Mouse (Mus musculus): ENCODE measurements around the gene Wwtr1. TPM values are rescaled to one million over a fixed set of nuclear protein-coding genes. Genes with fewer than 3 reads are reported as not detected.

Gene Wwtr1
- polyA plus RNA-seq, 1 experiment from 2014 or later, result 17.7 TPM

DNA sequence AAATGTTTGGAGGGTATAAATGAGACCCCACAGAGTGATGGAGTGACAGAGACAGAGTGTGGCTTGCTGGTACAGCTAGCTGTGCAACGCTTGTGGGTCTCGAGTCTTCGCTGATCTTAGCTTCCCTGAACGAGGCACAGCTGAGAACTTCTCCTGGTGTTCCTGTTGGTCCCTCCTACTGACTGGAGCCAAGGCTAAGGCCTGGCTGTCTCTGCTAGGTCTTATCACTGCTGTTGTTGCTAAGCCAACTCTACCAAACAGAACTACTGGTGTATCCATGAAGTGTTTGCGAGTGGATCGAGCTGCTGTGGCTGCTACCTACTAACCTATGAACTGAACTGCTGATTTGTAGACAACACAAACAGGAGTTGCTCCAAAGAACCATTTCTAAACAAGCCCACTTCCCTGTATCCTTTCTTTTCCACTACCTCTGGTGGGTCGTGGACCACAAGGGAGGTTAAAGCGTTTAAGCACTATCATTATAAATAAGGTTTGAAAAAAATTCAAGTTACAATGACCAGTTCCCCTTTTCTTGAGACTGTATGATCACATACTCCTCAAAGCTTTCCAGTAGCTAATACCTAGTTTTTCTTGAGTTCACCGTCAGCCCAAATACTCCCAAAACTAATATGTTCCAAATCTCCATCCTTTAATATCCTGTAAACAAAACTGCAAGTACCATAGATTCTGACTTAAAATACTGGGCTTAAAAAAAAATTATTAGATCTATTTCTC is 42.6 kb downstream of the Wwtr1 start:
- H3K36me3 ChIP-seq (ENCODE audit: control insufficient read depth, insufficient read depth, low read length), result no peaks in the 10 kb centered on the region
- ATAC-seq (ENCODE audit: low FRiP score, low TSS enrichment), result no peak
- H3K9ac ChIP-seq (ENCODE audit: low read depth, low read length), result no peak overlapping the region
- H3K4me2 ChIP-seq (replicated peaks; ENCODE audit: low read depth, low read length), result no peak overlapping the region
- H3K27ac ChIP-seq (ENCODE audit: low read depth, low read length), result no peak overlapping the region
- H3K4me3 ChIP-seq (ENCODE audit: low read length), result no peak overlapping the region
- H3K4me1 ChIP-seq (ENCODE audit: control insufficient read depth, insufficient read depth, low read length), result 0 out of 2 replicates have a peak, but pooled peaks cover 5% of the 10 kb centered on the region
- WGBS, result 90% methylated on average over 9 of the region's 9 CpGs
- no peaks in the 10 kb centered on the region for H3K27me3 ChIP-seq (ENCODE audit: control insufficient read depth, insufficient read depth, low read length)
- no peaks in the 10 kb centered on the region for H3K9me3 ChIP-seq (ENCODE audit: control insufficient read depth, low read length)

DNA sequence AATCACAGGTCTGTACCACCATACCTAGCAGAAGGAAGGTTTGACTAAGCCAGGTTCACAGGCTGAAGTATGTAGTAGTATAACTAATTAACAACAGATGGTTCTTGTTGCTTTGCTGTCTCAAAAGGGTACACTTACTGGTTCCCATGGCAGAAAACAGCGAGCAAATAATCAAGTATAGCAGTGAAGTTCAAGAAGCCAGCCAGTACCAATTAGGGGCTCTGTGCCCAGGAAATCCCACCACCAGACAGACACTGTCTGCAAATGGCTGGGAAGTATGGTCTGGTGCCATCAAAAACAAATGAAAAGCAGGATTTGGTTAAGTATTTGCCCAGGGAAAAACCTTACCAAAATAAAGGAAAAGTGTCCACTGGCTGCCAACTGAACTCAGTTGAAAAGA is 44.9 kb downstream of the Wwtr1 start:
- WGBS, result 63% methylated on average over 1 of the region's 1 CpGs
- Histone ChIP-seq H3K4me2 (replicated peaks; ENCODE audit: low read depth, low read length) (no peak overlapping the region), H3K9ac (ENCODE audit: low read depth, low read length) (no peak overlapping the region), H3K4me3 (ENCODE audit: low read length) (no peak overlapping the region), H3K4me1 (ENCODE audit: control insufficient read depth, insufficient read depth, low read length) (0 out of 2 replicates have a peak, but pooled peaks cover 2% of the 10 kb centered on the region), H3K9me3 (ENCODE audit: control insufficient read depth, low read length) (peaks cover 3% of the 10 kb centered on the region; the same call in 1 of the 2 replicates), H3K27ac (ENCODE audit: low read depth, low read length) (no peak overlapping the region), H3K27me3 (ENCODE audit: control insufficient read depth, insufficient read depth, low read length) (no peaks in the 10 kb centered on the region), H3K36me3 (ENCODE audit: control insufficient read depth, insufficient read depth, low read length) (no peaks in the 10 kb centered on the region)
- no peak for ATAC-seq (ENCODE audit: low FRiP score, low TSS enrichment)

DNA sequence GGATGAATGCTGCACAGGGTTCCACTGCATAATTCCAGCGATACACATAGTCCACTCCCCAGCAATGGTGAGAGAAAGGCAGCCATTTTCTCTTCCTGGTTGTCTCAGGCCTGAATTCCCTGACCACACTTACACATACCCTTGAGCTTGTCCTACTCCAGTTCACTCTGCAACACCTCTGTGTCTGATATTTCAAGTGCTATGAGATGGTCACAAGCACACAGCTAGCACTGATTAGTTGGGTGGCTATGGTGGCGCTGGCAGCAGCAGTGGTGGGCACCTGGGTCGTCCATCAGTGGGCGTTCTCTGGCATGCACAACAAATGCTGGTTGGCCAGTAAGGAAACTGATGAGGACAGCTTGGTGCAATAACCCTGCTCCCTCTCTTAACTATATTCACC is 45.5 kb downstream of the Wwtr1 start:
- Histone ChIP-seq H3K27ac (ENCODE audit: low read depth, low read length) (no peak overlapping the region), H3K4me2 (replicated peaks; ENCODE audit: low read depth, low read length) (no peak overlapping the region), H3K4me3 (ENCODE audit: low read length) (no peak overlapping the region), H3K36me3 (ENCODE audit: control insufficient read depth, insufficient read depth, low read length) (no peaks in the 10 kb centered on the region), H3K27me3 (ENCODE audit: control insufficient read depth, insufficient read depth, low read length) (no peaks in the 10 kb centered on the region), H3K9ac (ENCODE audit: low read depth, low read length) (no peak overlapping the region), H3K9me3 (ENCODE audit: control insufficient read depth, low read length) (peaks cover 3% of the 10 kb centered on the region; the same call in 1 of the 2 replicates), H3K4me1 (ENCODE audit: control insufficient read depth, insufficient read depth, low read length) (no peaks in the 10 kb centered on the region)
- 94% methylated on average over 4 of the region's 4 CpGs for WGBS
- no peak for ATAC-seq (ENCODE audit: low FRiP score, low TSS enrichment)

DNA sequence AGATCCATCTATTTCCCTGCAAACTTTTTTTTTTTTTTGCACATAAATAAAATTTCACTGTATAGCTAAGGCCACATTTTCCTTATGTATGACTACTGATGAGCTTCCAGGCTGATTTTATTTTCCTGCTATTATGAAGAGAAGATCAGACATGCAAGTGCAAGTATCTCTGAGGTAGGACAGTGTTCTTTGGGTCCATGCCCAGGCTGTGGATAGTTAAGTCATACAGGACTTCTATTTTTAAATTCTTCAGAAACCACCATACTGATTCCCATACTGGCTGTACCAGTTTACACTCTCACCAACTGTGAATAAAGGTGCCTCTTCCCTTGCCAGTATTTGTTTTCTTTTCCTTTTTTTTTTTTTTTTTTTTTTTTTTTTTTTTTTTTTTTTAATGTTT is 48.6 kb downstream of the Wwtr1 start:
- H3K9me3 ChIP-seq (ENCODE audit: control insufficient read depth, low read length), result peaks cover 3% of the 10 kb centered on the region; the same call in 1 of the 2 replicates
- no peaks in the 10 kb centered on the region for H3K4me1 ChIP-seq (ENCODE audit: control insufficient read depth, insufficient read depth, low read length)
- no peak overlapping the region for H3K4me2 ChIP-seq (replicated peaks; ENCODE audit: low read depth, low read length)
- no peaks in the 10 kb centered on the region for H3K36me3 ChIP-seq (ENCODE audit: control insufficient read depth, insufficient read depth, low read length)
- no peak overlapping the region for H3K9ac ChIP-seq (ENCODE audit: low read depth, low read length)
- H3K27ac ChIP-seq (ENCODE audit: low read depth, low read length), result no peak overlapping the region
- no peak overlapping the region for H3K4me3 ChIP-seq (ENCODE audit: low read length)
- no peak for ATAC-seq (ENCODE audit: low FRiP score, low TSS enrichment)
- H3K27me3 ChIP-seq (ENCODE audit: control insufficient read depth, insufficient read depth, low read length), result no peaks in the 10 kb centered on the region

GRCm38 (mm10) chr3:57523093-57523492 is 52.6 kb downstream of the Wwtr1 start:
- H3K36me3 ChIP-seq (ENCODE audit: control insufficient read depth, insufficient read depth, low read length), result no peaks in the 10 kb centered on the region
- no peak overlapping the region for H3K27ac ChIP-seq (ENCODE audit: low read depth, low read length)
- peaks cover 3% of the 10 kb centered on the region; the same call in 1 of the 2 replicates for H3K9me3 ChIP-seq (ENCODE audit: control insufficient read depth, low read length)
- H3K4me3 ChIP-seq (ENCODE audit: low read length), result no peak overlapping the region
- no peaks in the 10 kb centered on the region for H3K4me1 ChIP-seq (ENCODE audit: control insufficient read depth, insufficient read depth, low read length)
- no peaks in the 10 kb centered on the region for H3K27me3 ChIP-seq (ENCODE audit: control insufficient read depth, insufficient read depth, low read length)
- H3K4me2 ChIP-seq (replicated peaks; ENCODE audit: low read depth, low read length), result no peak overlapping the region
- no peak for ATAC-seq (ENCODE audit: low FRiP score, low TSS enrichment)
- 93% methylated on average over 5 of the region's 5 CpGs for WGBS
- H3K9ac ChIP-seq (ENCODE audit: low read depth, low read length), result no peak overlapping the region

DNA sequence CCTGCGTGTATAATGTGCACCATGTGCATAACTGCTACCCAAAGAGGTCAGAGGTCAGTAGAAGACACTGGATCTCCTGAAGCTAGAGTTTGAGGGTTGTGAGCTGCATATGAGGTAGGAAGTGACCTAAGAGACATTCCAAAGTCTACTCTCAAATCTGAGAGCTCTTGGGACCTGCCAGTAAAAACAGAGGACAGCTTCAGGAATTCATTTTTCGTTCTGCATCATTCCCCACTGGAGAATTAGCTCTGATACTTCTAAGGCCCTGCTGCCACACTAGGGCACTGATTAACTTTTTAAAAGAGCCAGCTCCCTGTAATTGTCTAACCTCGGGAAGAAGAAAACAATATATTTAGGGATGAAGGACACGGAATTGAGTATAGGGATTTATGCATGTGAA is 53.8 kb downstream of the Wwtr1 start:
- WGBS, result 86% methylated on average over 4 of the region's 4 CpGs
- no peak for ATAC-seq (ENCODE audit: low FRiP score, low TSS enrichment)

DNA sequence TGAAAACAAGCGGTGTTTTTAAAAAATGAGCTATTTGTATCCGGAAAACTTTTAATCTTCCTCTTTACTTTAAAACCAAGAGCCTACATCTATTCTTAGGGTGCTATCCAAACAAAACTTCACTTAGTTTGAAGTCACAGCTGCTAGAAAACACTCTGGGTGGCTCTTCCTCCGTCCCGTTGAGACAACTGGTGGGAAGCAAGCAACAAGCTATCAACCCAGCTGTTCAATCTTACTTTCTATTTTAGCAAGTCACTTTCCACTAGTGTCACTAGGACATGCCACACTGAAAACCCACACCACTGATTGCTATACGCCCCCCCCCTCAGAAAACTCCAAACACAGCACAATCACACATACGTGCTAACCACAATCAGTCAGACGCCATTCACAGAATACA is 55.7 kb downstream of the Wwtr1 start:
- Histone ChIP-seq H3K27ac (ENCODE audit: low read depth, low read length) (no peak overlapping the region), H3K27me3 (ENCODE audit: control insufficient read depth, insufficient read depth, low read length) (no peaks in the 10 kb centered on the region), H3K36me3 (ENCODE audit: control insufficient read depth, insufficient read depth, low read length) (no peaks in the 10 kb centered on the region), H3K4me1 (ENCODE audit: control insufficient read depth, insufficient read depth, low read length) (no peaks in the 10 kb centered on the region), H3K4me2 (replicated peaks; ENCODE audit: low read depth, low read length) (no peak overlapping the region), H3K9ac (ENCODE audit: low read depth, low read length) (no peak overlapping the region), H3K9me3 (ENCODE audit: control insufficient read depth, low read length) (no peaks in the 10 kb centered on the region), H3K4me3 (ENCODE audit: low read length) (no peak overlapping the region)
- ATAC-seq (ENCODE audit: low FRiP score, low TSS enrichment), result no peak
- WGBS, result 90% methylated on average over 7 of the region's 7 CpGs

More for the DNA sequence above, 53.8 kb downstream of the Wwtr1 start:
- H3K36me3 ChIP-seq (ENCODE audit: control insufficient read depth, insufficient read depth, low read length), result no peaks in the 10 kb centered on the region
- H3K27ac ChIP-seq (ENCODE audit: low read depth, low read length), result no peak overlapping the region
- H3K4me1 ChIP-seq (ENCODE audit: control insufficient read depth, insufficient read depth, low read length), result no peaks in the 10 kb centered on the region
- no peaks in the 10 kb centered on the region for H3K27me3 ChIP-seq (ENCODE audit: control insufficient read depth, insufficient read depth, low read length)
- H3K9ac ChIP-seq (ENCODE audit: low read depth, low read length), result no peak overlapping the region
- H3K9me3 ChIP-seq (ENCODE audit: control insufficient read depth, low read length), result peaks cover 3% of the 10 kb centered on the region; the same call in 1 of the 2 replicates
- H3K4me3 ChIP-seq (ENCODE audit: low read length), result no peak overlapping the region
- no peak overlapping the region for H3K4me2 ChIP-seq (replicated peaks; ENCODE audit: low read depth, low read length)

- ATAC-seq (ENCODE audit: low FRiP score, low TSS enrichment), result no peak
- no peak overlapping the region for H3K4me2 ChIP-seq (replicated peaks; ENCODE audit: low read depth, low read length)
These were observed 59.6 kb downstream of the Wwtr1 start for GRCm38 (mm10) chr3:57516146-57516545.

DNA sequence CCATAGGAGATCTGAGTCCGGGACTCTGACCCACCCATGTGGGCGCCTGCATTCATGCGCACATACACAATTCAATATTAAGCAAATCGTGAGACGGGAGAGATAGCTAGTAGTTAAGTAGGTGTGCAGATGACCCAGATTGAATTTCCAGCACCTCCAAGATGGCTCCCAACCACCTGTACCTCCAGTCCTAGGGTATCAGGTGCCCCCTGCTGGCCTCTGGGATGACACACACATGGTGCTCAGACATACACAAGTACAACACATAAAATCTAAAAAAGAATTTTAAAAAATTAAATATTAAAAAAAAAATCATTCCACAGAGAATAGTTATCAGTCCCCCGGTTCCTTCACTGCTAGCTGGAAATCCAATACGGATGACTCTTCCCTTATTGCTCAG is 60.7 kb downstream of the Wwtr1 start:
- Histone ChIP-seq H3K27me3 (ENCODE audit: control insufficient read depth, insufficient read depth, low read length) (no peaks in the 10 kb centered on the region), H3K9ac (ENCODE audit: low read depth, low read length) (no peak overlapping the region), H3K27ac (ENCODE audit: low read depth, low read length) (no peak overlapping the region), H3K36me3 (ENCODE audit: control insufficient read depth, insufficient read depth, low read length) (no peaks in the 10 kb centered on the region), H3K4me2 (replicated peaks; ENCODE audit: low read depth, low read length) (no peak overlapping the region), H3K4me3 (ENCODE audit: low read length) (no peak overlapping the region), H3K4me1 (ENCODE audit: control insufficient read depth, insufficient read depth, low read length) (peaks cover 9% of the 10 kb centered on the region), H3K9me3 (ENCODE audit: control insufficient read depth, low read length) (no peaks in the 10 kb centered on the region)
- no peak for ATAC-seq (ENCODE audit: low FRiP score, low TSS enrichment)
- WGBS, result 96% methylated on average over 7 of the region's 7 CpGs

More at GRCm38 (mm10) chr3:57516146-57516545, 59.6 kb downstream of the Wwtr1 start:
- H3K27me3 ChIP-seq (ENCODE audit: control insufficient read depth, insufficient read depth, low read length), result no peaks in the 10 kb centered on the region
- peaks cover 9% of the 10 kb centered on the region for H3K4me1 ChIP-seq (ENCODE audit: control insufficient read depth, insufficient read depth, low read length)
- no peak overlapping the region for H3K4me3 ChIP-seq (ENCODE audit: low read length)
- H3K36me3 ChIP-seq (ENCODE audit: control insufficient read depth, insufficient read depth, low read length), result no peaks in the 10 kb centered on the region
- WGBS, result 80% methylated on average over 4 of the region's 4 CpGs
- H3K27ac ChIP-seq (ENCODE audit: low read depth, low read length), result no peak overlapping the region
- no peaks in the 10 kb centered on the region for H3K9me3 ChIP-seq (ENCODE audit: control insufficient read depth, low read length)
- no peak overlapping the region for H3K9ac ChIP-seq (ENCODE audit: low read depth, low read length)

Data from kidney, embryonic 14.5 days (tissue).